Mouse (Mus musculus) lung, adult 2 months (tissue): ENCODE results near the gene Bckdhb.

Experiments used
- CTCF ChIP-seq: fragments of 200-500 bp; IDR thresholded peaks from 2 replicates; pipeline ENCODE4 v1.5.1; 2011; ENCODE audit warnings: mild to moderate bottlenecking, low read length, control low read depth; ENCODE audit not compliant: insufficient read depth
- POLR2A ChIP-seq: fragments of 200-500 bp; IDR thresholded peaks from 2 replicates; pipeline ENCODE4 v1.6.1; 2011; ENCODE audit warnings: low read depth, mild to moderate bottlenecking, control low read depth, low read length, borderline replicate concordance; ENCODE audit errors: extremely low read depth

DNA sequence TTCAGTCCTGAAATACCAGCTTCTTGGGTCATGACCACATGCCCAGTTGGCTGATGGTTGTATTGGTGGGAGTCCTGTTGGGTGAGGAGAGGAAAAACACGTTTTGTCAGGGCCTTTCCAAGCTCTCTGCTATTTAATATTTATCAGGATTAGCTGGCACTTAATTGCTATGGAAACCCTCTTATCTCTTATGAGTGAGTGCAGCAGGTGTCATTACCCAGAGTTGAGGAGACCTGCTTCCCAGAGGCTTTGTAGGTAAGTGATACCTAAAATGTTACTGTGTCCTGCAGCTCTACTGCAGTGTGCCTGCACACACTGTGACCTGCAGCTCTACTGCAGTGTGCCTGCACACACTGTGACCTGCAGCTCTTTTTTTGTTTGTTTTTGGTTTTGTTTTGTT, 124.2 kb downstream of the Bckdhb start:
- TF ChIP-seq POLR2A (no peak), CTCF (no peak)
